Mouse (Mus musculus) spleen, embryonic (tissue): Measurements from ENCODE around the gene Akr1c13.
"Not testable (repeated sequence)": the region's sequence is repeated elsewhere in the genome, so short reads cannot be mapped to it uniquely, and the experiment has no call there.

Source experiments
- CTCF ChIA-PET: fragments of 350-600 bp; sonication (Branson Sonifier 250); formaldehyde crosslinking; loops from one replicate; lab custom pipeline; 2022; lab: Charles Lee

The Akr1c13 gene

DNA sequence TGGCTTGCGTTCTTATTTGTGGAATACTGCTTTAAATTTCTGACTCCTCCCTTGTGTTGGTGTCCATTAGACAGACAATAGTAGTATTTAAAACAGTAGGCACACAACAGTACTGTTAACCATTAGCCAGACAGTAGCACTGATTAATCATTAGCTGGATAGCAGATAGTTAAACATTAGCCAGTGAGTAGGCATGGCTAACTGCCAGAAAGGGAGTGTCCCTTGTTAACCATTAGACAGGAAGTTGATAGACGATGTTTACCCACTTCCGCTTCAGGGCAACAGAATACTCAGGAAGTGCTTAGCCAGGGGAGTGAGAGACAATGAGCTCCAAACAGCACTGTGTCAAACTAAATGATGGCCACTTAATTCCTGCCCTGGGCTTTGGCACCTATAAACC, at the start of gene Akr1c13:
TSS of gene Akr1c13 (plus strand) at position 247 of the 400 bp plus-strand sequence.
- CTCF ChIA-PET: no interaction called here

DNA sequence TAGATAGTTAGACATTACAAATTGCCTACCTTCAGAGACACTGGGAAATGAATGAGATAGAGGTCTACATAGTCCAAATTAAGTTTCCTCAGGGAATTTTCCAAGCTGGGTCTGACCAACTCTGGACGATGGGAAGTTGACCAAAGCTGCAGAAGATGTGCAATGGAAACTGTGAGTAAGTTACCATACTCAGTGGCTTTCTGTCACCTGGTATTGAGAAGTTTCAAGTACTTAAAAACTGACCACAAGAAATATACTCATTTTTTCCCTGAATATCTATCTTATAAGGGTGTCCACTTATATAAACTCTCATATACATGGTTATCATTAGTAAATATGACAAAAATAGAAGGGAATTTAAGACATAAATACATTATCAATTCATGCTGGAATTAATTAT, 46.7 kb upstream of the Akr1c13 start:
- CTCF ChIA-PET: no interaction called here

GRCm38 (mm10) chr13:4150518-4150917, 40.4 kb upstream of the Akr1c13 start, which contains the start of gene Akr1c18:
TSS of gene Akr1c18 (minus strand) at chr13:4150654.
- CTCF ChIA-PET: no interaction called here

DNA sequence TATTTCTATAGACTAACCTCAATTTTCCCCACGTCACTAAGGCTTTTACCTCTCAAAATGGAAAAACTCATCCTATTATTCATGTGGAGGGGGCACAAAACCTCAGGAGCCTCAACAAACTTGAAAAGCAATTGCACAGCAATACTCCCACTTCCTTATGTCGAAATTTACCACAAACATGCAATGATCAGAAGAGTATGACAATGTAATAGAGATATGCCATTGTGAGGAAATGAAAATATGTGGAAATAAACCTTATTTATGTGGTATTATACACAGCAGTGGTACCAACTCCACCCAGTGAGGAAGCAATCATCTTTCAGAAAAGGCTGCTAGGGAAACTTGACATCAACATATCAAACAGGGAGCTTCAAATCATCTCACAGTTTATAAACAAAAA, 38.0 kb upstream of the Akr1c13 start:
- CTCF ChIA-PET: no interaction called here

GRCm38 (mm10) chr13:4153593-4153992, 37.4 kb upstream of the Akr1c13 start:
- CTCF ChIA-PET: no interaction called here

- CTCF ChIA-PET: no interaction called here
Measured at GRCm38 (mm10) chr13:4155286-4155685, 35.7 kb upstream of the Akr1c13 start.

- CTCF ChIA-PET: no interaction called here
Measured at GRCm38 (mm10) chr13:4168006-4168405, 22.9 kb upstream of the Akr1c13 start.

GRCm38 (mm10) chr13:4172978-4173377, 18.0 kb upstream of the Akr1c13 start:
- CTCF ChIA-PET: no interaction called here

DNA sequence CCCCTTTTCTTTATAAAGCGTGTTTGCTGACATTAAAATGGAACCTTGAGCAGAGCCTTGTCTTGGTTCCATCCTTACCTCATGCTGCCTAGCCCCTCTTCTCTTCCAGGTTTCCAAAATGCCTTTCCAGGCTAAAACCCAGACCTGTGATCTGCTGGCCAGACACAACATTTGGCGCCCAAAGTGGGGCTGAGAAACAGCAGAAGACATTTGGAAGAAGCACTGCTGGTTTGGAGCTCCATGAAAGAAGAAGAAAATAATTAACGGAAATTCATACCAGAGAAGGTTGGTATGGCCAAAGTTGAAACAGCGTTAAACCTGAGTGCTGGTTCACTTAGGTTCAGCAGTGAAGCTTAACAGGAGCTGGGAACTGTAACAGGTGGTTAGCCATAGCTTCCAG, 9.6 kb upstream of the Akr1c13 start:
- CTCF ChIA-PET: not testable (repeated sequence)

GRCm38 (mm10) chr13:4183116-4183515, 7.8 kb upstream of the Akr1c13 start:
- CTCF ChIA-PET: no interaction called here

GRCm38 (mm10) chr13:4186641-4187411, 4.1 kb upstream of the Akr1c13 start:
- CTCF ChIA-PET: not testable (repeated sequence)

DNA sequence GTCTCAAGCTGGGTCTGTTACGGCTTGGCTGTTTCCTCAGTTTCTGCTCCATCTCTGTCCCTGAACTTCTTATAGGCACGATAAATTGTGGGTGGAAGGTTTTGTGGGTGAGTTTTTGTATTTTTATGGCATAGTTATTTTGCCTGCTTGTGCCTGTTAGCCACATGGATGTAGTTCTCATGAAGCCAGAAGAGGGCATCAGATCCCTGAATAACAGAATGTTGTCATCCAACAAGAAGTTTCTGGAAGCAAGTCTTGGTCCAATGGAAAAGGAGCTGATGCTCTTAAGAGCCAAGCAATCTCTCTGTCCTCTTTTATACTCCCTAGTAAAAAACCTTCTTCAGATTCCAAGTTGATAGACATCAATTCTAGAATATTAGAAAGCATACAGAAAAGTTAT, 2.8 kb upstream of the Akr1c13 start:
- CTCF ChIA-PET: no interaction called here

- CTCF ChIA-PET: no interaction called here
Measured at GRCm38 (mm10) chr13:4192511-4192910, 1.6 kb downstream of the Akr1c13 start.

DNA sequence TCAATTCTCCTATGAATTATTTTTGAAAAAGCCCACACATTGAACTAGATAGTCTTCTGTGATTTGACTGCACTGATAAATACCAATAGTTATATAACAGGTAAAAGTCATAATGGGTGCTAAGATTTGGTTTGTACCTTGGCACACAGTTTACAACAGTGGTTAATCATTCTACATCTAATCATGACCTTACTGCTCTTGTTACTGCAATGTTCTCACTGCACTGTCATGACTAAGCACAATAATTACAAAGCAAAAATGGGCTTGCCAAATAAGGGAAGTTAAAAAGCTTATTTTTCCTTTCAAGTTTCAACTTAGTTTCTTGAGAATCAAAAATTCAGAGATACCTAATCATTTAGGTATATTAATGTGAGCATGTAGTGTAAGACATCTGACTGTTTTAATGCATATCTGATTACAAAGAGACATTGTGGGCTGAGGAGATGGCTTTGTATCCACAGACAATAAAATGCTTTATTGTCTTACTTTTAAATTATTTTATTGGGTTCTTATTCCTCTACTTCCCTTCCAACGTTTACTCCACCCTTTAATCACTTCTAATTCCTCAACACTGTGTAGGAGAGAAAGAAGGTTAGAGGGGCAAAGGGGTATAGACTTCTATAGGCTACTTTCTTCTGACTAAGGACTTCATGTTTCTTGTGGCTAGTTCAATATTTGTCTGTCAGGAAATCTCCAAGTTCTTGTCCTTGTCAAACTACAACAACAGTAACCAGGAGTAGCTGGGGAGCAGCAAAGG, 15.4 kb downstream of the Akr1c13 start:
- CTCF ChIA-PET: no interaction called here

DNA sequence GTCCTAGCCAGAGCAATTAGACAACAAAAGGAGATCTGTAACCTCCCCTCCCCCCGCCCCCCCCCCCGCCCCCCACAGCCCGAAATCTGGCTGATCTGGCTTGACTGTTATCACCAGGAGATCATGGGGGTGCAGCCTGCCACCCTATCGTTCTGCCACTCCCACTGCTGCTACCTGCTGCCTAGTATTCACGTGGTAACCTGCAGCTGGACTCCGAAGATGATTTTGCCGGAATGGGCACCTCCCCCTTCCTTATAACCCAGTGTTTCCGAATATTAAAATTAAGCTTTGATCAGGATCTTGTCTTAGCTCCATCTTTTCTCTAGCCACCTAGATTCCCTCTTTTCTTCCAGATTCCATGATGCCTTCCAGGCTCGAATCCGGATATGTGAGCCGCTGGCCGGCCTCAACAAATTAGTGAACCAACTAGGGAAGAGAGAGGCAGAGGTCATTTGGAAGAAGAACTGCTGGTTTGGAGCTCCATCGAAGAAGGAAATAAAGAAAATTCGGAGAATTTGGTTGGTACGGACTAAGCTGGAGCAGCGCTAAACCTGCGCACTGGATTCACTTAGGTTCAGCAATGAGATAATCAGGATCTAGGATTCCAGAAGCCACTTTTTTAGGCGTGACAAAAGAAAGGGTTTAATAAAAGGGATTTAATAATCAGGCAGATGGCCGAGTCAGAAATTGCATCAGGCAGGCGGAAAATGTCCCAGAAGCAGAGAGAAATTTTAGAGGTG, 20.8 kb downstream of the Akr1c13 start:
- CTCF ChIA-PET: no interaction called here

GRCm38 (mm10) chr13:4212309-4212708, 21.4 kb downstream of the Akr1c13 start:
- CTCF ChIA-PET: no interaction called here

GRCm38 (mm10) chr13:4215496-4215895, 24.5 kb downstream of the Akr1c13 start:
- CTCF ChIA-PET: not testable (repeated sequence)

DNA sequence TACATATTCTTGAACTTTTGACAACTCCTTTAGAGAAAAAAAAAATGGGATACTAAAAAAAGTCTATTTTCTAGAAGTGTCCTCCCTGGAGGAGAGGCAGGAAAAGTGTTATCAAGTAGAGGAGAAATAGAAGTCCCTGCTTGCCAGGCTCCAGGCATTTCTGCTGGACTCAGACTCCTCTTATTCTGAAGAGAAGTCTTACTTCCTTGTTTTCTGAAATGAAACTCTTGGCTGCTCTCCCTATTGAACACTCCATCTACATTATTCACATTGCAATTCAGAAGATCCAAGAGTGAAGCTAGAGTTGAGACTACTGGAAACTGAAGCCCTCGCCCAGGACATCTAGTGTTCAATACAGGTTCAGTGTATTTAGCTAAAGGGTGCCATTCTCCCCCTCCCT, 37.5 kb downstream of the Akr1c13 start, which contains the start of gene Akr1c19:
TSS of gene Akr1c19 (plus strand) at position 260 of the 400 bp plus-strand sequence.
- CTCF ChIA-PET: no interaction called here

- CTCF ChIA-PET: no interaction called here
Measured at GRCm38 (mm10) chr13:4230841-4231623, 40.1 kb downstream of the Akr1c13 start.

DNA sequence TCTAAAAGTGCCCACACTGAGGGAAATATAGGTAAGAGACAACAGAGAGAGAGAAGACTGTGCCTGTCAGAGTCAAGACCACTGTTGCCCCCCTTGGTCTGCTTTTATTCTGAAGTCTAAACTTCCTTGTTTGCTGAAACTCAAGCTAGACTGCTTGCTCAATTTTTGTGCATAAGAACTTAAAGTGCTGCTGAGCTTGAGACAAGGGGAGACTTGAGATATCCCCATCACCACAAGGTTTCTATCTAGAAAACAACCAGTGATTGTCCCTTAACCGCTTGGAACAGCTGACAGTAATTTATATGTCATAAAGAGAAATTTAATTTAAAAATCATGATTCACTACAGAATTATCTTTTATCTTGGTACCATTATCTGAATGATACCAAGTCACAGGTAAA, 42.2 kb downstream of the Akr1c13 start:
- CTCF ChIA-PET: no interaction called here

DNA sequence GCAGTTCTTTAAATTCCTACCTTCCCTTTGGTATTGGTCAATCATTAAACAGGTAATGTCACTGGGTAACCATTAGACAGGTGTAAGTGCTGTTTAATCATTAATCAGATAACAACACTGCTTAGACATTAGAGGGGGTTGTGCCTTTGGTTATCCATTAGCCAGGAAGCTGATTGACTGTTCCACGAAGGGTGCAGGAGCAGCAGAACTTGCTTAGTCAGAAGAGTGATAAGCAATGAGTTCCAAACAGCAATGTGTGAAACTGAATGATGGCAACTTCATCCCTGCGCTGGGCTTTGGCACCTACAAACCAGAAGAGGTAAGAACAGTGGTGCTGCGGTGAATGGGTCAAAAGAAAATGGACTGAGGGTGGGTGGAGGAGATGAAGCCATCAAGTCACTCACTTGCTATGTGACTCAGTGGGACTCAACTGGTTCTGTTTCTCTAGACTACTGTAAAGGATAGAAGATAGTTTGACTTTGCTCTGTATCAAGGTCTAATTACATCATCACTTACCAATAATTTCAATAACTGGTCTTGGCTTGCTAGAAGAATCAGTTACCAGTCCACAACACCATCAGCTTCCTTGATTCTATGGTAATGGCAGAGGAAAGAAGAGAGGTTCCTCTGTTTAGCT, 42.7 kb downstream of the Akr1c13 start:
- CTCF ChIA-PET: no interaction called here
